Mouse (Mus musculus) embryonic fibroblast, embryonic 13.5 days (primary cell): ENCODE data around the gene Aasdh.

Experiments
- CTCF ChIP-seq: IDR thresholded peaks from 2 replicates; pipeline ENCODE4 v1.5.1; 2011; ENCODE audit warnings: mild to moderate bottlenecking, control low read depth, low read length, moderate library complexity, borderline replicate concordance; ENCODE audit not compliant: insufficient read depth
- POLR2A ChIP-seq: IDR thresholded peaks from 2 replicates; pipeline ENCODE4 v1.6.1; 2011; ENCODE audit warnings: low read depth, mild to moderate bottlenecking, control low read depth, low read length, moderate library complexity

- no peak for TF ChIP-seq POLR2A
- TF ChIP-seq CTCF, result no peak
Measured at GRCm38 (mm10) chr5:76906155-76906499, 813 bp upstream of the Aasdh start.
